Mouse (Mus musculus) heart, embryonic 12.5 days (tissue): Measurements from ENCODE around the gene Pxdn. TPM values are rescaled to one million over a fixed set of nuclear protein-coding genes. Genes with fewer than 3 reads are reported as not detected.

Experiments used
- ATAC-seq: fragments of 200-750 bp; cut with Nextera tagmentation; 2 replicates; pipeline ENCODE4 v1.8.0; 2017; ENCODE audit warnings: moderate TSS enrichment, moderate library complexity; ENCODE audit not compliant: insufficient number of reproducible peaks, low FRiP score
- H3K27ac ChIP-seq: fragments of 300-500 bp; sonication (generic); 2 replicates; pipeline ENCODE4 v1.5.1; 2016; ENCODE audit warnings: mild to moderate bottlenecking, moderate library complexity; ENCODE audit not compliant: poor library complexity, severe bottlenecking
- H3K27me3 ChIP-seq: fragments of 300-500 bp; sonication (generic); replicated peaks from 2 replicates; pipeline ENCODE4 v1.6.1; 2016; ENCODE audit warnings: mild to moderate bottlenecking, moderate library complexity
- H3K36me3 ChIP-seq: fragments of 300-500 bp; sonication (generic); 2 replicates; pipeline ENCODE4 v1.6.1; 2016; ENCODE audit warnings: mild to moderate bottlenecking, moderate library complexity
- H3K4me1 ChIP-seq: fragments of 300-500 bp; sonication (generic); replicated peaks from 2 replicates; pipeline ENCODE4 v1.6.1; 2016; ENCODE audit warnings: mild to moderate bottlenecking
- H3K4me2 ChIP-seq: fragments of 300-500 bp; sonication (generic); 2 replicates; pipeline ENCODE4 v1.6.1; 2016; ENCODE audit warnings: mild to moderate bottlenecking, moderate library complexity
- H3K4me3 ChIP-seq: fragments of 300-500 bp; sonication (generic); 2 replicates; pipeline ENCODE4 v1.5.1; 2016; ENCODE audit warnings: mild to moderate bottlenecking
- H3K9ac ChIP-seq: fragments of 300-500 bp; sonication (generic); 2 replicates; pipeline ENCODE4 v1.6.1; 2016; ENCODE audit warnings: mild to moderate bottlenecking, moderate library complexity
- H3K9me3 ChIP-seq: fragments of 300-500 bp; sonication (generic); replicated peaks from 2 replicates; pipeline ENCODE4 v1.6.1; 2016; ENCODE audit warnings: mild to moderate bottlenecking, moderate library complexity
- WGBS: fragments of 180-500 bp; shearing (Covaris S2); methylation state at CpG from one replicate; pipeline ENCODE4 v1.1.7; 2016; 5-methylcytosine and 5-hydroxymethylcytosine counted together
- polyA plus RNA-seq: library from polyadenylated mRNA; unstranded; fragments of >200 nt; fragmentation: Nextera tagmentation; extraction: Ambion mirVana; gene quantifications from 2 replicates; pipeline ENCODE4 v1.2.1, GENCODE M21; 2016

The Pxdn gene
- polyA plus RNA-seq, 1 experiment from 2014 or later: 125 TPM

DNA sequence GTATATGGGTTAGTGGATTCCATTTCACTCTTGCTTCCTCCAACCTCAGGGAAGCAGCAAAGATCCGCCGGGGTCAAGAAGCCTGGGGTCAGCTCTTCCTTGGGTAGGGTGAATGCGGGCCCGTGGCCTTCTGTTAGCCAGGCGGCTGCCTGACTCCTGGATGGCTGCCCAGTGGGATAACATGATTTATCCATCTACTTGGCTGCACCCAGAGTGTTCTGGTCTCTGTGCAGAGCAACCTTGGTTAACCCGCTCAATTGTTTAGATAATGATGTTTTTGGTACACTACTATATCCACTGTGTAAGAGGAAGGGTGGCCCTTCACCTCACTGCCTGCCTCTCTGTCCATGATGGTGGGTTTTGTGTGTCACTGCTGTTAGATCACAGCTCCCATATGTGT, 14.7 kb downstream of the Pxdn start:
- H3K27me3 ChIP-seq: no peaks in the 10 kb centered on the region
- no peak overlapping the region for H3K4me2 ChIP-seq
- ATAC-seq: no peak
- H3K4me1 ChIP-seq: peaks cover 73% of the 10 kb centered on the region
- H3K4me3 ChIP-seq: no peak overlapping the region
- 64% methylated on average over 6 of the region's 6 CpGs for WGBS
- H3K9me3 ChIP-seq: no peaks in the 10 kb centered on the region
- peak overlapping the region; percentile 59 for H3K27ac ChIP-seq
- no peak overlapping the region for H3K9ac ChIP-seq
- H3K36me3 ChIP-seq: no peaks in the 10 kb centered on the region

DNA sequence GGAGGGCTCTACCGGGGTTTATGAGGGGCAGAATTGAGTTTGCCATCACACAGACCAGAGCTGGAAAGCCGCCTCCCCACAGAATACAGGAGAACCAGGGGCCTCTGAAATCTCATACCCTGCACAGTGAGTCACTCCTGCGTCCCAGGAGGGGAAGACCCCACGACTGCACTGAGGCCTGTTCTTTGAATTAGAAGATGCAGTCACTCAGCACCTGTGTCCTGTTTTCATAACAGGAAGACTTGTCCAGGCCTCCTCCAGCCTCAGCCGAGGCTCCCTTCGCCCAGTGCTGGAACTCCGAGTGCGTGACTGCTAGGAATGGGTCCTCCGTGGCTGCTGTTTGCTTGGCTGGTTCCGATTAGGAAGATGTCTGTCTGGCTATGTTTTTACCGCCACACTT, 16.6 kb downstream of the Pxdn start:
- H3K4me2 ChIP-seq: no peak overlapping the region
- H3K27ac ChIP-seq: peak overlapping the region; percentile 51
- 38% methylated on average over 11 of the region's 11 CpGs for WGBS
- no peak for ATAC-seq
- H3K9ac ChIP-seq: peak overlapping the region; percentile 43; the same call in 1 of the 2 replicates
- peaks cover 77% of the 10 kb centered on the region for H3K4me1 ChIP-seq
- no peaks in the 10 kb centered on the region for H3K27me3 ChIP-seq
- H3K36me3 ChIP-seq: no peaks in the 10 kb centered on the region
- H3K9me3 ChIP-seq: no peaks in the 10 kb centered on the region
- H3K4me3 ChIP-seq: no peak overlapping the region

DNA sequence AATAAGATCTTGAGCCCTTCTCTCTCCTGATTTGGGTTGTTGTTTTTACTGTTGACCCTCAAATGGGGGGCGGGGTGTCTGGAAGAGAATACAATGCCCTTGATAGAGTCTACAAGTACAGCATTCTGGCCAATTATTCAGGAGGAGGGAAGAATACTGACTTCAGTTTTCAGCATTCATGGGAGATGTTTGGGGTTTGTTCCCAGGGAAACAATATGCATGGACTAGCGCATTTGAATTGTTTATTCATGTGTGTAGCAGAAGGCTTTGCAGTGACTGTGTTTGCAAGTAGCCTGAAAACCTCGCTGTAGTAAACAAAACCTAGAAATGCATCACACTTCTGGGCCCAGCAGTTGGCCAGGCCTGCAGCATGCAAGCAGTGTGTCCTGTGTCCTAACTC, 17.1 kb downstream of the Pxdn start:
- Histone ChIP-seq H3K9me3 (no peaks in the 10 kb centered on the region), H3K4me1 (peaks cover 75% of the 10 kb centered on the region), H3K4me3 (no peak overlapping the region), H3K9ac (0 out of 2 replicates have a peak overlapping the region, but pooled peaks have one; percentile 43), H3K4me2 (no peak overlapping the region), H3K27ac (peak overlapping the region; percentile 51), H3K36me3 (no peaks in the 10 kb centered on the region), H3K27me3 (no peaks in the 10 kb centered on the region)
- ATAC-seq: no peak
- 73% methylated on average over 3 of the region's 3 CpGs for WGBS

DNA sequence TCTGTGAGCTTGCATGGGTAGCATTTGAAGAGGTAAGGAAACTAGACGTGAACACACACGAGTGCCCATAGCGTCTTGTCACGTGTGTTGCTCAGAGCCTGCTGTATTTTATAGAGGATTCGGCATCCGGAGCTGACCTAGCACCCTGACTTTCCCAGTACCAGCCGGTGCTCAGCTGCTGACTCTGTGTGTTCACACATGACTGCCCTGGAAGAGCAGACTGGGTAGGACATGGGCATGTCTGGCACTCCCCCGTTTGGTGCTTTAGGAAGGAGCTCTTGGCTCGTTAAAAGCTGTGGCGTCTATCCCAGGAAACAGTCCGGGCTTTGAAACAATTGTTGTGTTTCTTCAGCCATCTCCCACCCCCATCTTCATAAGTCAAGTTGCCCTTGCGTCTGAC, 19.6 kb downstream of the Pxdn start:
- Histone ChIP-seq H3K4me2 (no peak overlapping the region), H3K27ac (no peak overlapping the region), H3K9ac (no peak overlapping the region), H3K36me3 (no peaks in the 10 kb centered on the region), H3K9me3 (no peaks in the 10 kb centered on the region), H3K27me3 (no peaks in the 10 kb centered on the region), H3K4me3 (no peak overlapping the region), H3K4me1 (peaks cover 77% of the 10 kb centered on the region)
- ATAC-seq: no peak
- WGBS: 73% methylated on average over 12 of the region's 12 CpGs

DNA sequence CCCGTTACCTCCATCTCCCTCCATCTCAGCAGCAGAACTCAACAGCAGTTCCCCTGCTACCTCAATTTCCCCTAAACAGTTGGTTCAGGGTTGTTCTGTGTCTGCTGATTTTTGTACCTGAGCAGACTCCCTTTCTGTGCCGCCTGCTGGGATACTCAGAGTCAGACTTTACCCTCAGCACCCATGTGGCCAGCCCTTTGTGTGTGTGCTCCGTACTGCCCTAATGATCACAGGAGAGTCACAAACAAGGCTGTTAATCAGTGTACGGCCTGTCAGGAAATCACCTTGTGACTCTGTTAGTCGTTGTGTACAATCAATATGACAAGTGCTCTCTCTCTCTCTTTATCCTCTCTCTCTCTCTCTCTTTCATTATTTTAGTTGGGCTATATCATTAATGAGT, 21.2 kb downstream of the Pxdn start:
- Histone ChIP-seq H3K9me3 (no peaks in the 10 kb centered on the region), H3K9ac (no peak overlapping the region), H3K36me3 (peaks cover 2% of the 10 kb centered on the region; the same call in 1 of the 2 replicates), H3K4me3 (no peak overlapping the region), H3K4me1 (peaks cover 62% of the 10 kb centered on the region), H3K27ac (peak overlapping the region; percentile 53), H3K27me3 (no peaks in the 10 kb centered on the region), H3K4me2 (no peak overlapping the region)
- no peak for ATAC-seq
- WGBS: 75% methylated on average over 5 of the region's 5 CpGs

DNA sequence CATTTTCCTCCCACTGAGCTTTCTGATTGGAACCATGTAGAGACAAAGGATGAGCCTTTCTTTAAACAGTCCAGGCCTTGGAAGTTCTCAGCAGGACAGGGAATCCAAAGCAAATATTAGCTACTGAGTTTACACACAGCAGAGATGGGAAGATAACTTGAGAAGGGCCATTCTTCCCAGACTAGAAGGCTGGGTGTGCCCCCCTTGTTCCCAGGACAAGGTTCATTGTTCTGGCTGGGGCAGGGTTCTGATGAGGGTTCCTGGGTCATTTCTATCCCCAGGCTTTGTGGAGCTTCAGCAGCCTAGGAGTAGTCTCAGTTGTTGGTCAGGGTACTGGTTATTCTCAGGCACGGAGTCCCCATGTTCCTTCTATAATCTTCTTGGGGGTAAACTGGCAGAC, 23.6 kb downstream of the Pxdn start:
- 75% methylated on average over 1 of the region's 1 CpGs for WGBS
- Histone ChIP-seq H3K27ac (peak overlapping the region; percentile 18; the same call in 1 of the 2 replicates), H3K4me1 (peaks cover 69% of the 10 kb centered on the region)

DNA sequence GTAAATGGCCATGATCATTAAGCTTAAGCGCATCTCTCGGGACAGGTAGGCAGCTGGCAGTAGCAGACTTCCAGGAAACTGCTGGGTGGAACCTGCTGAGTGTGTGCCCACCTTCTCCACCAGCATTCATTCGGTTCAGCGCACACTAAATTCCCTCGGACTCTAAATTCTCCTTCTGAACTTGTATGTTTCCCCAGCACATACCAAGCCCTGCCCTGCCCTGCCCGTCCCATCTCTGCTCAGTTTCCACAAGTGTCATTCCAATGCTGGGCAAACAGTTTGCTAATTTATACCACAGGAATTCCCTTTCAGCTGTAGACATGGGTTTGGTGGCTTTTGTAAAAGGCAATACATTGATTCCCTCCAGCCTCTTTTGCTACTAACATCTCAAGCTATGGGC, 27.6 kb downstream of the Pxdn start:
- no peak overlapping the region; the same call in 1 of the 2 replicates for H3K27ac ChIP-seq
- H3K9me3 ChIP-seq: no peaks in the 10 kb centered on the region
- H3K4me1 ChIP-seq: peaks cover 37% of the 10 kb centered on the region
- H3K4me3 ChIP-seq: no peak overlapping the region
- WGBS: 82% methylated on average over 6 of the region's 6 CpGs
- H3K27me3 ChIP-seq: no peaks in the 10 kb centered on the region
- ATAC-seq: no peak
- H3K36me3 ChIP-seq: peaks cover 9% of the 10 kb centered on the region; the same call in 1 of the 2 replicates
- H3K4me2 ChIP-seq: no peak overlapping the region
- H3K9ac ChIP-seq: no peak overlapping the region

More for the DNA sequence above, 23.6 kb downstream of the Pxdn start:
- H3K4me3 ChIP-seq: no peak overlapping the region
- peaks cover 9% of the 10 kb centered on the region; the same call in 1 of the 2 replicates for H3K36me3 ChIP-seq
- no peak for ATAC-seq
- H3K9me3 ChIP-seq: no peaks in the 10 kb centered on the region
- H3K9ac ChIP-seq: no peak overlapping the region
- H3K27me3 ChIP-seq: no peaks in the 10 kb centered on the region
- H3K4me2 ChIP-seq: no peak overlapping the region

DNA sequence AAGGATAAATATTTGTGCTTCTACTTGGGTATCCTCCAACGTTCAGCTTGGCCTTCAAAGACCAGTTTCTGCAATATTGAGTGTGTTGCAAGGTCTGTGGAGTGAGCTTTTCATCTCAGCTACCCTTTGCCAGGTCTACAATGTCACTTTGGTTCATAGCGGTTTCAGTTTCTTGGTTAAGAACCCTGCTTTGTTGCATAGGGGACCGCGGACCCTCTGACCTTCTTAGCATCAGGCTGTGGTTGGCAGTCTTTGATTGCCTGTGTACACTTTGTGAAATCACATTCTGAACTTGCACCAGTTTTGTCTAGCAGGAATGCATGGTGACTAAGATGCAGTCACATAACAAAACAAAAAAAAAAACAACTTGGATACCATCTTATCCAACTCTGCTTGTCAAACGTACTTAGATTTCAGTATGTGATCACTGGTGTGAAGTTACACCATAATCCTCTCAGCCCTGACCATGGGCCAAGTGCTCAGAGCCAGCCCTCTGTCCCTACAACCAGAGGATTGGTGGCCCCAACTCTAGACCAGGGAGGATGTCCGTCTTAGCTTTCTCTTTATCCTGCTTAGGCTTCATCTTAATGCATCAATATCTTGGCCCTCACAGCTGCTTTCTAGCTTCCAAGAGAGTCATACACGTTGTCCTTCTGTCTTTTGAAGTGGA, 34.5 kb downstream of the Pxdn start:
- Histone ChIP-seq H3K4me1 (peaks cover 44% of the 10 kb centered on the region), H3K4me3 (no peak overlapping the region), H3K9me3 (no peaks in the 10 kb centered on the region), H3K9ac (no peak overlapping the region), H3K27ac (peak overlapping the region; percentile 33), H3K4me2 (no peak overlapping the region), H3K36me3 (peaks cover 19% of the 10 kb centered on the region), H3K27me3 (no peaks in the 10 kb centered on the region)
- 72% methylated on average over 7 of the region's 7 CpGs for WGBS
- ATAC-seq: no peak

DNA sequence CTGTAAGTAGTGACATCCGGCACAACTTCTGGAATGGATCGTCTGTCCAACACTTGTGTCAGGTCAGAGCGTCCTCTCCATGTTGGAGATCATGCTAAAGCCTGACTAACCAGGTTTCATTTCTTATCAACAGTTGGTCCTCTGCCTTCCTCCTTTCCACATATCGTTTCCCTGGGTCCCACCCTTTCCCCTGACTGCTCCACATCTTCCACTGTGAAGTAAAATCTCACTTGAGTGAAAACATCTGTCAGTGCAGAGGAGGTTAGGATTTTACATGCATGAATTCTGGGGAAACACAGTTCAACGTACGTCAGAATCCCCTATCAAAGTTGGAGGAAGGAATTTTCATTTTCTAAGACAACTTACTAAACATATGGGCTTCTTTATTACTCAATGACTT, 35.1 kb downstream of the Pxdn start:
- no peak for ATAC-seq
- Histone ChIP-seq H3K9me3 (no peaks in the 10 kb centered on the region), H3K27ac (peak overlapping the region; percentile 33), H3K9ac (no peak overlapping the region), H3K36me3 (peaks cover 22% of the 10 kb centered on the region), H3K27me3 (no peaks in the 10 kb centered on the region), H3K4me1 (peaks cover 44% of the 10 kb centered on the region), H3K4me3 (no peak overlapping the region), H3K4me2 (no peak overlapping the region)
- 36% methylated on average over 6 of the region's 6 CpGs for WGBS

DNA sequence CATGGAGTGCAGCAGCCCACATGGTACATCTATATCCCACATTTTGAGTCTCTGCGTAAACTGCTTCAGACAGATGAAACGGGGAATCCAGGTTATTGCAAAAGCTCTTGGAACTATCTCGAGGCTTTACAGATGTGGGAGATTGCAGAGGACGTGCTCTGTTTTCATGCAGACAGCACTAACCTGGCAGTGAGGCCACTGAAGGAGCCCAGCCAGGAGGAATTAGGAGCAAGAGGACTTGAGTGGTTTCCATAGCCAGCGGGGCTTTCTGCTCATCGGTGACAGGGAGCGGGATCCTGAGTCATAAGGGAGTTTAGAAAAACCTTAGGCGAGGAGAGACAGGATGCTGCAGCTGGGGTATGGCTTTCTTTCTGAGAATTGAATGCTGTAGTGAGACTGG, 42.7 kb downstream of the Pxdn start:
- H3K27ac ChIP-seq: no peak overlapping the region
- H3K27me3 ChIP-seq: no peaks in the 10 kb centered on the region
- H3K36me3 ChIP-seq: peaks cover 64% of the 10 kb centered on the region

DNA sequence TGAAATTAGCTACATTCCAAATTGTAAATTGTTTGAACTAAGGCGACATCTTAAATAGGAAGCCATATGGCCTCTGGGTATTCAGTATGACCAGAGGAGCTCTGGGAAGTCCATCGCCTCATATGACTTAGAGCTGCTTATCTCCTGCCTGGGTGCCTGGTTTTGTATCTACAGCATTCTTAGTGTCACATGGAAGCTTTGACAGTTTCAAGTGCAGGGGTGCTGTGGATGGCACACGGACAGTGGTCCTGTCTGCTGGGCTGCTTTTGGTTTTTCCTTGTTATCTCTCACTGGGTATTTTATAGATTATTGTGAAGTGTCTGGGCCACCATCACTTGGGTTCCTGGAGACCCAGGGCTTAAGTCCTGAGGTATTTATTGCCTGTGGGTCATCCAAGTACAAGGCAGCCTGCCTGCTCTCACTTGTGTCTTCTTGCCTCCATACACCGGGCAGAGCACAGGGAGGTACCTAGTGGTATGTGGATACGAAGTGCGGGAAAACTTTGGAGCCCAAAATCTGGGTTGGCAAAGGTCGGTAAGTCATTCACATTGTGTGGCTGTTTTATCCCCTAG, 44.4 kb downstream of the Pxdn start:
- H3K4me3 ChIP-seq: no peak overlapping the region
- 44% methylated on average over 7 of the region's 7 CpGs for WGBS
- no peaks in the 10 kb centered on the region for H3K27me3 ChIP-seq
- H3K9me3 ChIP-seq: no peaks in the 10 kb centered on the region
- no peak overlapping the region for H3K9ac ChIP-seq
- ATAC-seq: peak; percentile 54
- peaks cover 74% of the 10 kb centered on the region for H3K36me3 ChIP-seq
- H3K4me1 ChIP-seq: peaks cover 24% of the 10 kb centered on the region
- no peak overlapping the region for H3K4me2 ChIP-seq
- peak overlapping the region; percentile 9; the same call in 1 of the 2 replicates for H3K27ac ChIP-seq

More for the DNA sequence above, 42.7 kb downstream of the Pxdn start:
- Histone ChIP-seq H3K9me3 (no peaks in the 10 kb centered on the region), H3K4me3 (no peak overlapping the region), H3K9ac (no peak overlapping the region), H3K4me1 (peaks cover 30% of the 10 kb centered on the region), H3K4me2 (no peak overlapping the region)
- no peak for ATAC-seq
- 79% methylated on average over 8 of the region's 8 CpGs for WGBS
